Mouse (Mus musculus) thymus, adult 2 months (tissue): Measurements from ENCODE around the gene AL732309.1. TPM values are rescaled to one million over a fixed set of nuclear protein-coding genes. Genes with fewer than 3 reads are reported as not detected.

Experiments used
- DNase-seq: peaks from one replicate; pipeline ENCODE4 v3.0.0; 2021
- H3K27ac ChIP-seq: fragments of 200-500 bp; 2 replicates; pipeline ENCODE4 v1.5.1; 2012; ENCODE audit warnings: low read length, control low read depth; ENCODE audit not compliant: control insufficient read depth, insufficient read depth
- H3K27me3 ChIP-seq: fragments of 200-500 bp; 2 replicates; pipeline ENCODE4 v1.6.1; 2012; ENCODE audit warnings: mild to moderate bottlenecking, low read length, moderate library complexity, mixed read lengths; ENCODE audit not compliant: control insufficient read depth, insufficient read depth
- H3K36me3 ChIP-seq: fragments of 200-500 bp; 2 replicates; pipeline ENCODE4 v1.6.1; 2012; ENCODE audit warnings: mild to moderate bottlenecking, low read length, moderate library complexity; ENCODE audit not compliant: control insufficient read depth, insufficient read depth
- H3K4me1 ChIP-seq: fragments of 200-500 bp; replicated peaks from 2 replicates; pipeline ENCODE4 v1.6.1; 2012; ENCODE audit warnings: low read length; ENCODE audit not compliant: control insufficient read depth, insufficient read depth
- H3K4me3 ChIP-seq: fragments of 200-500 bp; 2 replicates; pipeline ENCODE4 v1.5.1; 2012; ENCODE audit warnings: mild to moderate bottlenecking, low read length, control low read depth, moderate library complexity; ENCODE audit not compliant: control insufficient read depth, insufficient read depth
- CTCF ChIP-seq: fragments of 200-500 bp; IDR thresholded peaks from 2 replicates; pipeline ENCODE4 v1.5.1; 2012; ENCODE audit warnings: mild to moderate bottlenecking, control low read depth, low read length, moderate library complexity, borderline replicate concordance; ENCODE audit not compliant: control insufficient read depth, poor library complexity, insufficient read depth; ENCODE audit errors: extremely low read depth
- POLR2A ChIP-seq: fragments of 200-500 bp; IDR thresholded peaks from 2 replicates; pipeline ENCODE4 v1.6.1; 2012; ENCODE audit warnings: mild to moderate bottlenecking, low read length, control low read depth, moderate library complexity; ENCODE audit not compliant: control insufficient read depth, poor library complexity, insufficient read depth; ENCODE audit errors: extremely low read depth
- WGBS: fragments of 180-500 bp; shearing (Covaris S2); methylation state at CpG from one replicate; pipeline ENCODE4 v1.1.7; 2018; 5-methylcytosine and 5-hydroxymethylcytosine counted together
- polyA plus RNA-seq: library from polyadenylated mRNA; depleted of rRNA; stranded (reverse); fragments of >200 nt; gene quantifications from 2 replicates; pipeline ENCODE4 v1.2.3, GENCODE M21; 2012

Gene AL732309.1
- polyA plus RNA-seq, 1 experiment: 43.0 TPM

DNA sequence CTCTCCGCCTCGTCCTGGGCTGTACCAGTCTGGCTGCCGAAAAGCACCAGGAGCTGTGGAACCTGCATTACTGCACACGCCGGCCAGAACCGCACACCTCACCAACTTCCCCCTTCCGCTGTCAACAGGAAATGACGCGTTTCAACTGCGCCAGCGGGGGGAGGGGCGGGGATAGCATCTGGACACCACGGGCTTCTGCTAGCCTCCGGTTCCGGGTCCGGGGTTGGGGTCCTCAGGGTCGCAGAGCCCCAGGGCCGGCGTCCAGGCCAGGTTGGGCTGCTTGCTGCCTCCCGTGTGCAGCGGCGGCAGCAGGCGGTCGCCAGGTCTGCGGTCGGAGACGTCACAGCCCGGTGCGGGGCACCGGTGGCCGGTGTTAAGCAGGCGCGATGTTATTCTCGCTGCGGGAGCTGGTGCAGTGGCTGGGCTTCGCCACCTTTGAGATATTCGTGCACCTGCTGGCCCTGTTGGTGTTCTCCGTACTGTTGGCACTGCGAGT lies 8.7 kb upstream of the AL732309.1 start, which contains the start of gene Tmem203:
Gene Tmem203, plus strand, starts transcription at position 156 of the 496 bp plus-strand sequence.
- H3K36me3 ChIP-seq: 0 out of 2 replicates have a peak, but pooled peaks cover 3% of the 10 kb centered on the region
- peak; percentile 86 for DNase-seq
- H3K4me1 ChIP-seq: peaks cover 6% of the 10 kb centered on the region
- peak within 1 kb of the TSS; percentile 73 for H3K27ac ChIP-seq
- WGBS: under 1% methylated on average over 39 of the region's 39 CpGs
- TF ChIP-seq POLR2A (peak; percentile 77), CTCF (0 out of 2 replicates have a peak, but pooled peaks have one; percentile 27)
- H3K27me3 ChIP-seq: no peaks in the 10 kb centered on the region
- H3K4me3 ChIP-seq: peak within 1 kb of the TSS; percentile 82

DNA sequence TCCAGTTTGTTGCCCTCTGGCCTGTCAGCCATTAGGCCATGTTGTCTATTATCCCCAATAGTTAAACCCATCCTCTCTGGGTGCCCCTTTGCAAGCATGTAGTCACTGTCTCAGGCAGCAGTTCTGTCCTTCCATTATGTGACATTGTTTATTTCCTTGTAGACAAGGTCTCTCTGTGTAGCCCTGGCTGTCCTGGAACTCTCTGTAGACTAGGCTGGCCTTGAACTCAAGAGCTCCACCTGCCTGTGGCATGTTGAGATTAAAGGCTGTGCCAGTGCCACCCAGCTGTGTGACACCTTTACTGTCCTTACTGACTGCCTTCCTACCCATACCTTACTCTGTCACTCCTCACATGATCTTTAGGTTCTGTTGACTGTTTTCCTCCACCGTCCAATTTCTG lies 5.7 kb upstream of the AL732309.1 start:
- Histone ChIP-seq H3K4me1 (peaks cover 6% of the 10 kb centered on the region), H3K36me3 (peaks cover 18% of the 10 kb centered on the region), H3K27ac (no peak overlapping the region), H3K27me3 (no peaks in the 10 kb centered on the region), H3K4me3 (no peak overlapping the region)
- WGBS: 92% methylated on average over 1 of the region's 1 CpGs
- TF ChIP-seq POLR2A (no peak), CTCF (no peak)
- DNase-seq: peak; percentile 30

DNA sequence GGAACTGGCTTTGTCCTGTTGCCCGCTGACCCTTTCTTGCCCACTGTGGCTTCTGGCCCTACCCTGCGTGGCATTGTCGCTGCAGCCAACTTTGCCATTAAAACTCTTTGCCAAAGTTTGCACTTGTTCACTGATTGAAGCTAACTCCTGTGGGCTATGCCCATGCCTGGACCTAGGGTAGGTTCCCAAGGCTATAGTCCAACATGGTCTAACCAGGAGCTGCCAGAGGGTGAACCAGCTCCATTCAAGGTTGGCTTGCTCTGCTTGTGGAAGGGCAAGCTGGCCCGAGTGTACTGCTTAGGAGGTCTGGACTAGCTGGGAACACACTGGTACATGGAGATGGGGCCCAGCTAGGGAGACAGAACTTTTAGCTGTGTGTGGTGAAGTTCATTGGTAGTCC lies 2.5 kb downstream of the AL732309.1 start:
- no peak overlapping the region for H3K27ac ChIP-seq
- DNase-seq: no peak
- 93% methylated on average over 4 of the region's 4 CpGs for WGBS
- H3K27me3 ChIP-seq: peaks cover 12% of the 10 kb centered on the region
- H3K36me3 ChIP-seq: peaks cover 6% of the 10 kb centered on the region
- no peak for TF ChIP-seq CTCF
- no peak for TF ChIP-seq POLR2A
- H3K4me3 ChIP-seq: no peak overlapping the region
- H3K4me1 ChIP-seq: peaks cover 20% of the 10 kb centered on the region

DNA sequence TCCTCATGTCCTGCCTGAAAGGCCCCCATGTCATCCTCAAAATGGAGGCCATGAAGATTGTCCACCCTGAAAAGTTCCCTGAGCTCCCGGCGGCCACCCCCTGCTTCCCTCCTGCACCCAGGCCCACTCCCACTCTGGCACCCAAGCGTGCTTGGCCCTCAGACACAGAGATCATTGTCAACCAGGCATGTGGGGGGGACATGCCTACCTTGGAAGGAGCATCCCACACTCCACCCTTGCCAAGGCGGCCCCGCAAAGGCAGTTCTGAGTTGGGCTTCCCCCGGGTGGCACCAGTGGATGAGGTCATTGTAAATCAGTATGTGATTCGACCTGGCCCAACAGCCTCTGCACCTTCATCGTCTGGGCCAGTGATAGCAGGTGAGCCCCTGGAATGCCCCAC lies 3.3 kb downstream of the AL732309.1 start:
- TF ChIP-seq CTCF (no peak), POLR2A (no peak)
- 87% methylated on average over 8 of the region's 8 CpGs for WGBS
- DNase-seq: no peak
- Histone ChIP-seq H3K4me3 (no peak overlapping the region), H3K36me3 (no peaks in the 10 kb centered on the region), H3K4me1 (peaks cover 20% of the 10 kb centered on the region), H3K27ac (no peak overlapping the region), H3K27me3 (peaks cover 12% of the 10 kb centered on the region)

DNA sequence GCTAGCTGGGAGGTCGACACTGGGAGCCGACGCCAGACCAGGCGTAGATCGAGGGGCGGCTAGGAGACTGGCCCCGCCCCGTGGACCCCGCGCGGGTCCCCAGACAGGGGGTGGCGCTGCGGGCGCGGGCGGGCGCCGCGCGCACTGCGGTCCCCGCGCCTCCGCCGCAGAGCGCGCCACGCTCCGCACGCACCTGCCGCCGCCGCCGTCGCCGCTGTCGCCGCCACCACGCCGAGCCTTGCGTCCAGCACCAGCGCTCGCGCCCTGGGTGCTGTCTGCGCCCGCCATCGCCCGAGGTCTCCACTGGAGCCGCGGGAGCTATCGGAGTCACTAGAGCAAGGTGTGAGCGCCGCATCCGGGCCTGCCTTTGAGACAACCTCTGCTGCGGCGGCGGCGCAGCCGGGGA lies 4.6 kb downstream of the AL732309.1 start, which contains the start of the genes Rnf208 and Cysrt1:
Gene Rnf208, plus strand, starts transcription at position 155 of the 406 bp plus-strand sequence.
Gene Cysrt1, minus strand, starts transcription at position 352 of the 406 bp plus-strand sequence.
- under 1% methylated on average over 59 of the region's 59 CpGs for WGBS
- Histone ChIP-seq H3K4me1 (peaks cover 20% of the 10 kb centered on the region), H3K27me3 (peaks cover 12% of the 10 kb centered on the region), H3K27ac (no peak within 1 kb of the TSS), H3K4me3 (peak within 1 kb of the TSS; percentile 42), H3K36me3 (no peaks in the 10 kb centered on the region)
- no peak for DNase-seq
- no peak for TF ChIP-seq POLR2A
- no peak for TF ChIP-seq CTCF

DNA sequence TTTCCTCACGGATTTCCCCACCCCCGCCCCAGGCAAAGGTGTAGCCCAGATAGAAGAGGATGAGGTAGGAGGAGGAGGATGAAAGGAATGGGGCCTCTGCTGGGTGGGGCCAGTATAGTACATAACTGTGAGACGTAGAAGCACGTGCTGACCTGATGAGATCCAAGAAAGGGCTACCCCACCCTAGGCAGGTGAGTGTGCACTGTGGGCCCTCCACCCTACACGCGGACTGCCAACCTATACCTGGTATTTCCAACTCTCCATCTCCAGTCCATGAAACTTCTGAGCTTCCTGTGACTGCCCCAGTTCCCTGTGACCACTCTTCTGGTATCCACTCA lies 5.3 kb downstream of the AL732309.1 start:
- H3K4me3 ChIP-seq: no peak overlapping the region

More for the DNA sequence above, 5.3 kb downstream of the AL732309.1 start:
- no peak for DNase-seq
- Histone ChIP-seq H3K27me3 (peaks cover 12% of the 10 kb centered on the region), H3K27ac (no peak overlapping the region), H3K36me3 (no peaks in the 10 kb centered on the region), H3K4me1 (peaks cover 20% of the 10 kb centered on the region)
- TF ChIP-seq POLR2A (no peak), CTCF (no peak)
- 34% methylated on average over 6 of the region's 6 CpGs for WGBS
